ENCODE assay signal across 8 mouse cellular contexts in the genomic region with DNA sequence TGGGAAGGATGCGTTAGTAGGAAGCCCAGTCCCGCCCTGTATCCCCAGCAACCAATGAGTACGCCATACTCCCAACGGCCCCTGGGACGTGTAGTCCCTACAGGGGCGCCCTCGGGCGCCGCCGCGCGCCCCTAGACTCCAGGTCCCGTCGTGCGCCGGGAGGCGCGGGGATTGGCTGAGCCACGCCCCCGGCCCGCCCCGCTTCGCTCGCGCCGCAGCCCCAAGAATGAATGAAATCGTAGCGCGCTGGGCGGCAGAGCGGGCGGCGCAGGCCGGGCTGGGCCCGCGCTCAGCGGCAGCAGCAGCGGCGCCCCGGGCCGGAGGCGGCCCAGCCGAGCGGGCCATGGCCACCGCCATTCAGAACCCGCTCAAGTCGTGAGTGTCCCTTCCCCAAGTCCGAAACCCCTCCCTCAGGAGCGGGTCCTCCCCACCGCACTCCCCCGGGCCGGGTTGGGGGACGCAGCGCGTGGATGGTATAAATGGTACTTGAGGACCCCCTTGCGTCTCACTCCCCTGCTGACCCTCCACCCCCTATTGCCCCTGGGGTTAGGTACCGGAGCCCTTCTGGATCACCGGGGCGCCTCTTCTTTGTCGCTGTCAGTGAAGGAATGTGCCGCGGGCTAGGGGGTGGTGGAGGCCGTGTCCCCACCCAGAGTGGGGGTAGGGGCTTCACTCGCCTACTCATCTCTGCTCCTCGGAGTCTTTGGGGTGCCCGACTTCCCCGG. TPM values are rescaled to one million over a fixed set of nuclear protein-coding genes. Genes with fewer than 3 reads are reported as not detected.
DNase-seq lines count a peak whose midpoint lies in the region; ATAC-seq lines count a peak whose summit lies in the region.

A gene (plus strand): TSS at position 214 of the 725 bp plus-strand sequence.

- H3K9me3 ChIP-seq in embryonic facial prominence, embryonic 10.5 days, result no peaks in the 10 kb centered on the region
- no peaks in the 10 kb centered on the region for H3K9me3 ChIP-seq in limb, embryonic 11.5 days (ENCODE audit: control insufficient read depth, low read length)
- no peaks in the 10 kb centered on the region for H3K9me3 ChIP-seq in midbrain, embryonic 12.5 days

- peak; percentile 78 for ATAC-seq in limb, embryonic 11.5 days (ENCODE audit: insufficient number of reproducible peaks, low FRiP score, low TSS enrichment, low read depth)
- peak; percentile 81 for ATAC-seq in midbrain, embryonic 12.5 days (ENCODE audit: low FRiP score, low read depth)

- peak within 1 kb of the TSS; percentile 96 for H3K4me2 ChIP-seq in limb, embryonic 11.5 days (ENCODE audit: low read depth, severe bottlenecking)
- H3K4me2 ChIP-seq in midbrain, embryonic 12.5 days (replicated peaks), result peak within 1 kb of the TSS; percentile 79

- peaks cover 55% of the 10 kb centered on the region for H3K27me3 ChIP-seq in embryonic facial prominence, embryonic 10.5 days (replicated peaks; ENCODE audit: low read depth, poor library complexity, severe bottlenecking)
- H3K27me3 ChIP-seq in limb, embryonic 11.5 days (ENCODE audit: control insufficient read depth, insufficient read depth, low read length), result no peaks in the 10 kb centered on the region
- H3K27me3 ChIP-seq in midbrain, embryonic 12.5 days, result no peaks in the 10 kb centered on the region

- H3K4me1 ChIP-seq in embryonic facial prominence, embryonic 10.5 days, result peaks cover 59% of the 10 kb centered on the region
- peaks cover 23% of the 10 kb centered on the region for H3K4me1 ChIP-seq in limb, embryonic 11.5 days (ENCODE audit: control insufficient read depth, insufficient read depth, low read length)
- peaks cover 42% of the 10 kb centered on the region for H3K4me1 ChIP-seq in midbrain, embryonic 12.5 days

- peak within 1 kb of the TSS; percentile 86 for H3K27ac ChIP-seq in embryonic facial prominence, embryonic 10.5 days (replicated peaks)
- H3K27ac ChIP-seq in limb, embryonic 11.5 days (replicated peaks; ENCODE audit: low read depth, low read length), result 0 out of 2 replicates have a peak within 1 kb of the TSS, but pooled peaks have one; percentile 5
- H3K27ac ChIP-seq in midbrain, embryonic 12.5 days (replicated peaks), result peak within 1 kb of the TSS; percentile 91

- H3K9ac ChIP-seq in limb, embryonic 11.5 days (ENCODE audit: low read length), result peak within 1 kb of the TSS; percentile 74
- H3K9ac ChIP-seq in midbrain, embryonic 12.5 days (replicated peaks), result peak within 1 kb of the TSS; percentile 82

- no peaks in the 10 kb centered on the region for H3K36me3 ChIP-seq in embryonic facial prominence, embryonic 10.5 days (replicated peaks)
- no peaks in the 10 kb centered on the region; the same call in 1 of the 2 replicates for H3K36me3 ChIP-seq in limb, embryonic 11.5 days (ENCODE audit: control insufficient read depth, insufficient read depth, low read length)
- H3K36me3 ChIP-seq in midbrain, embryonic 12.5 days, result no peaks in the 10 kb centered on the region

- peak within 1 kb of the TSS; percentile 75 for H3K4me3 ChIP-seq in embryonic facial prominence, embryonic 10.5 days
- peak within 1 kb of the TSS; percentile 60 for H3K4me3 ChIP-seq in limb, embryonic 11.5 days (ENCODE audit: low read depth, low read length)
- H3K4me3 ChIP-seq in midbrain, embryonic 12.5 days, result peak within 1 kb of the TSS; percentile 70

- DNase-seq in B cell, adult 2 months, result peak; percentile 45 to 46
- peak; percentile 74 for DNase-seq in adrenal gland, adult 8-10 months
- peak; percentile 90 for DNase-seq in embryonic facial prominence, embryonic 10.5 days (ENCODE audit: low spot score)
- DNase-seq in heart, adult 18-20 months, result peak; percentile 64 to 67
- peak; percentile 56 for DNase-seq in kidney, adult 18-20 months
- DNase-seq in limb, embryonic 11.5 days (ENCODE audit: low spot score), result peak; percentile 85
- peak; percentile 66 to 74 for DNase-seq in spleen, postnatal 4 days (ENCODE audit: low spot score in 2 of 2)

- WGBS in embryonic facial prominence, embryonic 10.5 days, result under 1% methylated on average over 67 of the region's 67 CpGs
- WGBS in limb, embryonic 11.5 days, result under 1% methylated on average over 66 of the region's 67 CpGs
- WGBS in midbrain, embryonic 12.5 days, result under 1% methylated on average over 67 of the region's 67 CpGs

RNA-seq across cellular contexts. Expression of the gene that starts here (rescaled TPM):
- total RNA-seq in adrenal gland, adult 8-10 months (2022), result 1 to 10 TPM; 2.6 to 6.1 (median 4.0) TPM
- polyA plus RNA-seq in embryonic facial prominence, embryonic 10.5 days (2016; fragmentation: Nextera tagmentation; extraction: Ambion mirVana), result 24.8 and 28.9 TPM in 2 replicates
- 1 to 10 TPM in 1 of 2 experiments, under 1 TPM in 1; 0.47 to 1.1 TPM for total RNA-seq in heart, adult 18-20 months (2021)
- 30.0 and 35.2 TPM in 2 replicates for polyA plus RNA-seq in limb, embryonic 11.5 days (2014; fragmentation: Nextera tagmentation; extraction: Ambion mirVana)
- polyA plus RNA-seq in midbrain, embryonic 12.5 days (2016; fragmentation: Nextera tagmentation; extraction: Ambion mirVana), result 115 and 119 TPM in 2 replicates

Comparison
In these comparisons a context has a peak if more than half of its experiments do, and no peak if none do; other contexts are left out.
1. Peak in every context shown above with its lines: DNase-seq, ATAC-seq, H3K4me3 ChIP-seq and H3K27ac ChIP-seq.
2. H3K27ac ChIP-seq: peak in every context shown above with its lines; median percentile 91 in midbrain, embryonic 12.5 days; 86 in embryonic facial prominence, embryonic 10.5 days; 5 in limb, embryonic 11.5 days.